Comparison of ENCODE assay signal across 8 mouse cellular contexts in genomic region chr4:46304071-46304470, GRCm38 (mm10). TPM values are rescaled to one million over a fixed set of nuclear protein-coding genes. Genes with fewer than 3 reads are reported as not detected.
DNase-seq lines count a peak whose midpoint lies in the region; ATAC-seq and TF ChIP-seq lines count a peak whose summit lies in the region.

No protein-coding gene starts in this region.

- H3K27ac ChIP-seq in cerebellum, adult 2 months (ENCODE audit: insufficient read depth, low read length): peak overlapping the region; percentile 25; the same call in 1 of the 2 replicates
- H3K27ac ChIP-seq in hindbrain, embryonic 13.5 days: no peak overlapping the region
- H3K27ac ChIP-seq in midbrain, embryonic 12.5 days (replicated peaks): no peak overlapping the region
- no peak overlapping the region for H3K27ac ChIP-seq in stomach, embryonic 14.5 days (ENCODE audit: low read length)

- H3K36me3 ChIP-seq in hindbrain, embryonic 13.5 days: no peaks in the 10 kb centered on the region
- H3K36me3 ChIP-seq in midbrain, embryonic 12.5 days: no peaks in the 10 kb centered on the region
- no peaks in the 10 kb centered on the region for H3K36me3 ChIP-seq in stomach, embryonic 14.5 days (ENCODE audit: control insufficient read depth, insufficient read depth, low read length)

- TF ChIP-seq CTCF in cerebellum, adult 2 months (IDR thresholded peaks at IDR 0.05; ENCODE audit: borderline replicate concordance, insufficient read depth, low read depth, low read length): no peak

- peak overlapping the region; percentile 71 for H3K4me2 ChIP-seq in hindbrain, embryonic 13.5 days
- peak overlapping the region; percentile 74 for H3K4me2 ChIP-seq in midbrain, embryonic 12.5 days (replicated peaks)
- H3K4me2 ChIP-seq in stomach, embryonic 14.5 days (replicated peaks; ENCODE audit: low read depth, low read length): peak overlapping the region; percentile 56

- H3K27me3 ChIP-seq in cerebellum, adult 2 months (ENCODE audit: control insufficient read depth, insufficient read depth, low read length): no peaks in the 10 kb centered on the region
- H3K27me3 ChIP-seq in hindbrain, embryonic 13.5 days: peaks cover 12% of the 10 kb centered on the region
- peaks cover 41% of the 10 kb centered on the region for H3K27me3 ChIP-seq in midbrain, embryonic 12.5 days
- no peaks in the 10 kb centered on the region for H3K27me3 ChIP-seq in stomach, embryonic 14.5 days (ENCODE audit: control insufficient read depth, insufficient read depth, low read length)

- ATAC-seq in CD4-positive, CD25-positive, alpha-beta regulatory T cell, adult 4 months: no peak
- ATAC-seq in hindbrain, embryonic 13.5 days (ENCODE audit: low FRiP score): 0 out of 2 replicates have a peak, but pooled peaks have one; percentile 26
- no peak for ATAC-seq in midbrain, embryonic 12.5 days (ENCODE audit: low FRiP score, low read depth)
- 0 out of 2 replicates have a peak, but pooled peaks have one; percentile 42 for ATAC-seq in stomach, embryonic 14.5 days (ENCODE audit: insufficient number of reproducible peaks, insufficient read depth, low FRiP score, low read depth)

- H3K4me3 ChIP-seq in cerebellum, adult 2 months (replicated peaks; ENCODE audit: insufficient read depth, low read depth, low read length): peak overlapping the region; percentile 29
- H3K4me3 ChIP-seq in hindbrain, embryonic 13.5 days: peak overlapping the region; percentile 71; the same call in 1 of the 2 replicates
- 0 out of 2 replicates have a peak overlapping the region, but pooled peaks have one; percentile 72 for H3K4me3 ChIP-seq in midbrain, embryonic 12.5 days
- peak overlapping the region; percentile 62; the same call in 1 of the 2 replicates for H3K4me3 ChIP-seq in stomach, embryonic 14.5 days (ENCODE audit: low read depth, low read length)

- DNase-seq in CD4-positive, CD25-positive, alpha-beta regulatory T cell, adult 2 months (ENCODE audit: low read depth, low spot score): peak; percentile 11
- DNase-seq in cerebellum, adult 2 months: peak; percentile 86 to 91
- peak; percentile 13 to 21 for DNase-seq in frontal cortex, postnatal 36 days (ENCODE audit: low spot score in 2 of 2)
- DNase-seq in left cerebral cortex, postnatal 25 days (ENCODE audit: low spot score in 2 of 2): peak; percentile 4 to 10

- intact Hi-C loops in left cerebral cortex, postnatal 25 days (cut with DNase I): loop anchor here (2.0 kb wide), 1 partner anchor 101 kb away; no protein-coding TSS in a partner anchor

- TF ChIP-seq POLR2A in cerebellum, adult 2 months (IDR thresholded peaks at IDR 0.05; ENCODE audit: borderline replicate concordance, insufficient read depth, low read length): no peak

- no peaks in the 10 kb centered on the region for H3K9me3 ChIP-seq in hindbrain, embryonic 13.5 days
- no peaks in the 10 kb centered on the region for H3K9me3 ChIP-seq in midbrain, embryonic 12.5 days
- H3K9me3 ChIP-seq in stomach, embryonic 14.5 days (ENCODE audit: control insufficient read depth, low read depth, low read length): no peaks in the 10 kb centered on the region

- peaks cover 24% of the 10 kb centered on the region for H3K4me1 ChIP-seq in cerebellum, adult 2 months (ENCODE audit: control insufficient read depth, insufficient read depth, low read length)
- peaks cover 16% of the 10 kb centered on the region for H3K4me1 ChIP-seq in hindbrain, embryonic 13.5 days (replicated peaks)
- H3K4me1 ChIP-seq in midbrain, embryonic 12.5 days: 0 out of 2 replicates have a peak, but pooled peaks cover 6% of the 10 kb centered on the region
- no peaks in the 10 kb centered on the region for H3K4me1 ChIP-seq in stomach, embryonic 14.5 days (ENCODE audit: control insufficient read depth, insufficient read depth, low read length)

- WGBS in cerebellum, adult 2 months: 1% methylated on average over 8 of the region's 8 CpGs
- WGBS in hindbrain, embryonic 13.5 days: 8% methylated on average over 8 of the region's 8 CpGs
- 4% methylated on average over 8 of the region's 8 CpGs for WGBS in midbrain, embryonic 12.5 days
- 4% methylated on average over 8 of the region's 8 CpGs for WGBS in stomach, embryonic 14.5 days

- peak overlapping the region; percentile 39; the same call in 1 of the 2 replicates for H3K9ac ChIP-seq in hindbrain, embryonic 13.5 days
- H3K9ac ChIP-seq in midbrain, embryonic 12.5 days (replicated peaks): peak overlapping the region; percentile 2; the same call in 1 of the 2 replicates
- no peak overlapping the region for H3K9ac ChIP-seq in stomach, embryonic 14.5 days (replicated peaks; ENCODE audit: low read depth, low read length)

RNA-seq across cellular contexts. Expression of gene Foxe1, which starts 39.3 kb away (rescaled TPM):
- polyA plus RNA-seq in CD4-positive, CD25-positive, alpha-beta regulatory T cell, adult 4 months (2017; shearing (Covaris generic)): not detected
- polyA plus RNA-seq in cerebellum, adult 2 months (2012; rRNA removed): not detected in 2 replicates
- polyA plus RNA-seq in hindbrain, embryonic 13.5 days (2015; fragmentation: Nextera tagmentation; extraction: Ambion mirVana): not detected in 2 replicates
- total RNA-seq in left cerebral cortex, postnatal 25 days (2021): not detected
- polyA plus RNA-seq in midbrain, embryonic 12.5 days (2016; fragmentation: Nextera tagmentation; extraction: Ambion mirVana): not detected in 2 replicates
- 0.27 and 0.60 TPM in 2 replicates for polyA plus RNA-seq in stomach, embryonic 14.5 days (2014; fragmentation: Nextera tagmentation; extraction: Ambion mirVana)

Comparison
In these comparisons a context has a peak if more than half of its experiments do, and no peak if none do; other contexts are left out.
1. DNase-seq: peak in every context shown above with its lines; median percentile 88 in cerebellum, adult 2 months; 17 in frontal cortex, postnatal 36 days; 11 in CD4-positive, CD25-positive, alpha-beta regulatory T cell, adult 2 months; 7 in left cerebral cortex, postnatal 25 days.
2. ATAC-seq: peak in hindbrain, embryonic 13.5 days (single experiment) and stomach, embryonic 14.5 days (single experiment); none in CD4-positive, CD25-positive, alpha-beta regulatory T cell, adult 4 months (single experiment) and midbrain, embryonic 12.5 days (single experiment).
3. Peak in every context shown above with its lines, with median percentiles within 50 percentile points of each other: H3K4me3 ChIP-seq and H3K4me2 ChIP-seq.